Mouse (Mus musculus) forebrain, embryonic 13.5 days (tissue): ENCODE measurements around the gene Gpx4. TPM values are rescaled to one million over a fixed set of nuclear protein-coding genes. Genes with fewer than 3 reads are reported as not detected.

Experiments used
- ATAC-seq: fragments of 200-750 bp; cut with Nextera tagmentation; 2 replicates; pipeline ENCODE4 v1.8.0; 2017
- H3K27ac ChIP-seq: fragments of 300-500 bp; sonication (generic); 2 replicates; pipeline ENCODE4 v1.5.1; 2015; ENCODE audit warnings: inconsistent platforms, mild to moderate bottlenecking, moderate library complexity
- H3K27me3 ChIP-seq: fragments of 300-500 bp; sonication (generic); 2 replicates; pipeline ENCODE4 v1.6.1; 2015; ENCODE audit warnings: mild to moderate bottlenecking, inconsistent platforms
- H3K36me3 ChIP-seq: fragments of 300-500 bp; sonication (generic); 2 replicates; pipeline ENCODE4 v1.6.1; 2015; ENCODE audit warnings: mild to moderate bottlenecking, inconsistent platforms; ENCODE audit not compliant: poor library complexity, severe bottlenecking
- H3K4me1 ChIP-seq: fragments of 300-500 bp; sonication (generic); 2 replicates; pipeline ENCODE4 v1.6.1; 2015; ENCODE audit warnings: inconsistent platforms
- H3K4me2 ChIP-seq: fragments of 300-500 bp; sonication (generic); 2 replicates; pipeline ENCODE4 v1.6.1; 2015; ENCODE audit warnings: inconsistent platforms, mild to moderate bottlenecking, moderate library complexity
- H3K4me3 ChIP-seq: fragments of 300-500 bp; sonication (generic); 2 replicates; pipeline ENCODE4 v1.5.1; 2015; ENCODE audit warnings: mild to moderate bottlenecking, inconsistent platforms
- H3K9ac ChIP-seq: fragments of 300-500 bp; sonication (generic); 2 replicates; pipeline ENCODE4 v1.6.1; 2015; ENCODE audit warnings: mild to moderate bottlenecking, inconsistent platforms
- H3K9me3 ChIP-seq: fragments of 300-500 bp; sonication (generic); replicated peaks from 2 replicates; pipeline ENCODE4 v1.6.1; 2016; ENCODE audit warnings: inconsistent platforms
- WGBS: fragments of 180-500 bp; shearing (Covaris S2); methylation state at CpG from one replicate; pipeline ENCODE4 v1.1.7; 2015; 5-methylcytosine and 5-hydroxymethylcytosine counted together
- polyA plus RNA-seq: library from polyadenylated mRNA; unstranded; fragments of >200 nt; fragmentation: Nextera tagmentation; extraction: Ambion mirVana; gene quantifications from 2 replicates; pipeline ENCODE4 v1.2.1, GENCODE M21; 2015

The Gpx4 gene
- polyA plus RNA-seq, 1 experiment from 2014 or later, result 487 TPM

GRCm38 (mm10) chr10:80017361-80017760 lies 29.6 kb upstream of the Gpx4 start:
- H3K4me2 ChIP-seq, result no peak overlapping the region
- 67% methylated on average over 3 of the region's 3 CpGs for WGBS
- H3K9me3 ChIP-seq, result no peaks in the 10 kb centered on the region
- H3K4me3 ChIP-seq, result no peak overlapping the region
- H3K27me3 ChIP-seq, result peaks cover 77% of the 10 kb centered on the region
- peaks cover 8% of the 10 kb centered on the region for H3K4me1 ChIP-seq
- H3K9ac ChIP-seq, result no peak overlapping the region
- ATAC-seq, result no peak
- H3K36me3 ChIP-seq, result no peaks in the 10 kb centered on the region
- H3K27ac ChIP-seq, result no peak overlapping the region

- WGBS, result 83% methylated on average over 14 of the region's 14 CpGs
- no peak for ATAC-seq
- peaks cover 74% of the 10 kb centered on the region for H3K27me3 ChIP-seq
These were observed 29.2 kb upstream of the Gpx4 start for GRCm38 (mm10) chr10:80017771-80018170.

GRCm38 (mm10) chr10:80018739-80019297 lies 28.1 kb upstream of the Gpx4 start:
- 8% methylated on average over 15 of the region's 15 CpGs for WGBS
- H3K9me3 ChIP-seq, result no peaks in the 10 kb centered on the region
- no peak overlapping the region for H3K27ac ChIP-seq
- H3K4me1 ChIP-seq, result peaks cover 8% of the 10 kb centered on the region
- no peak for ATAC-seq
- no peak overlapping the region for H3K4me3 ChIP-seq
- no peak overlapping the region for H3K4me2 ChIP-seq
- no peak overlapping the region for H3K9ac ChIP-seq
- no peaks in the 10 kb centered on the region for H3K36me3 ChIP-seq
- peaks cover 64% of the 10 kb centered on the region for H3K27me3 ChIP-seq

More at GRCm38 (mm10) chr10:80017771-80018170, 29.2 kb upstream of the Gpx4 start:
- Histone ChIP-seq H3K27ac (no peak overlapping the region), H3K36me3 (no peaks in the 10 kb centered on the region), H3K9me3 (no peaks in the 10 kb centered on the region), H3K4me3 (no peak overlapping the region), H3K4me1 (peaks cover 8% of the 10 kb centered on the region), H3K9ac (no peak overlapping the region), H3K4me2 (no peak overlapping the region)

GRCm38 (mm10) chr10:80019471-80020131 lies 27.4 kb upstream of the Gpx4 start:
- Histone ChIP-seq H3K27me3 (peaks cover 56% of the 10 kb centered on the region), H3K4me1 (peaks cover 8% of the 10 kb centered on the region), H3K36me3 (no peaks in the 10 kb centered on the region), H3K4me3 (0 out of 2 replicates have a peak overlapping the region, but pooled peaks have one; percentile 0), H3K9ac (peak overlapping the region; percentile 48; the same call in 1 of the 2 replicates), H3K9me3 (no peaks in the 10 kb centered on the region), H3K4me2 (peak overlapping the region; percentile 27), H3K27ac (no peak overlapping the region)
- WGBS, result 3% methylated on average over 20 of the region's 20 CpGs
- no peak for ATAC-seq

- Histone ChIP-seq H3K9me3 (no peaks in the 10 kb centered on the region), H3K4me1 (peaks cover 8% of the 10 kb centered on the region), H3K4me3 (no peak overlapping the region), H3K27ac (no peak overlapping the region), H3K9ac (0 out of 2 replicates have a peak overlapping the region, but pooled peaks have one; percentile 48), H3K4me2 (peak overlapping the region; percentile 27), H3K36me3 (no peaks in the 10 kb centered on the region), H3K27me3 (peaks cover 50% of the 10 kb centered on the region)
- WGBS, result 22% methylated on average over 11 of the region's 11 CpGs
- no peak for ATAC-seq
These were observed 26.8 kb upstream of the Gpx4 start for GRCm38 (mm10) chr10:80020191-80020590.

- no peak overlapping the region for H3K27ac ChIP-seq
- WGBS, result 80% methylated on average over 18 of the region's 18 CpGs
- no peaks in the 10 kb centered on the region for H3K36me3 ChIP-seq
- H3K27me3 ChIP-seq, result peaks cover 44% of the 10 kb centered on the region
- H3K9me3 ChIP-seq, result no peaks in the 10 kb centered on the region
- H3K4me2 ChIP-seq, result no peak overlapping the region
- H3K4me3 ChIP-seq, result no peak overlapping the region
- H3K9ac ChIP-seq, result no peak overlapping the region
- ATAC-seq, result no peak
- peaks cover 8% of the 10 kb centered on the region for H3K4me1 ChIP-seq
These were observed 26.2 kb upstream of the Gpx4 start for GRCm38 (mm10) chr10:80020603-80021319.

GRCm38 (mm10) chr10:80021320-80021641 lies 25.7 kb upstream of the Gpx4 start:
- 94% methylated on average over 13 of the region's 13 CpGs for WGBS
- H3K36me3 ChIP-seq, result no peaks in the 10 kb centered on the region
- ATAC-seq, result no peak
- H3K27me3 ChIP-seq, result peaks cover 39% of the 10 kb centered on the region
- no peak overlapping the region for H3K27ac ChIP-seq
- no peaks in the 10 kb centered on the region for H3K9me3 ChIP-seq
- H3K9ac ChIP-seq, result no peak overlapping the region
- no peak overlapping the region for H3K4me3 ChIP-seq
- H3K4me2 ChIP-seq, result no peak overlapping the region
- H3K4me1 ChIP-seq, result peaks cover 8% of the 10 kb centered on the region

- no peaks in the 10 kb centered on the region for H3K9me3 ChIP-seq
- H3K27me3 ChIP-seq, result peaks cover 30% of the 10 kb centered on the region
- 89% methylated on average over 12 of the region's 12 CpGs for WGBS
- ATAC-seq, result no peak
- H3K27ac ChIP-seq, result no peak overlapping the region
- H3K4me1 ChIP-seq, result peaks cover 8% of the 10 kb centered on the region
- H3K36me3 ChIP-seq, result no peaks in the 10 kb centered on the region
- no peak overlapping the region for H3K4me3 ChIP-seq
- no peak overlapping the region for H3K9ac ChIP-seq
- H3K4me2 ChIP-seq, result no peak overlapping the region
These were observed 24.8 kb upstream of the Gpx4 start for GRCm38 (mm10) chr10:80022164-80022563.

GRCm38 (mm10) chr10:80022806-80023205 lies 24.2 kb upstream of the Gpx4 start:
- Histone ChIP-seq H3K4me1 (peaks cover 8% of the 10 kb centered on the region), H3K9ac (no peak overlapping the region), H3K27me3 (peaks cover 25% of the 10 kb centered on the region), H3K4me2 (no peak overlapping the region), H3K4me3 (no peak overlapping the region), H3K36me3 (no peaks in the 10 kb centered on the region), H3K9me3 (no peaks in the 10 kb centered on the region), H3K27ac (no peak overlapping the region)
- 89% methylated on average over 8 of the region's 8 CpGs for WGBS
- ATAC-seq, result no peak

GRCm38 (mm10) chr10:80023758-80024157 lies 23.2 kb upstream of the Gpx4 start:
- Histone ChIP-seq H3K27ac (no peak overlapping the region), H3K4me1 (peaks cover 8% of the 10 kb centered on the region), H3K36me3 (no peaks in the 10 kb centered on the region), H3K9ac (no peak overlapping the region), H3K9me3 (no peaks in the 10 kb centered on the region), H3K27me3 (peaks cover 19% of the 10 kb centered on the region), H3K4me3 (no peak overlapping the region), H3K4me2 (no peak overlapping the region)
- WGBS, result 85% methylated on average over 5 of the region's 5 CpGs
- no peak for ATAC-seq

- peaks cover 13% of the 10 kb centered on the region for H3K27me3 ChIP-seq
- H3K9ac ChIP-seq, result no peak overlapping the region
- no peaks in the 10 kb centered on the region for H3K36me3 ChIP-seq
- H3K4me1 ChIP-seq, result peaks cover 7% of the 10 kb centered on the region
- no peak overlapping the region for H3K4me2 ChIP-seq
- no peak overlapping the region for H3K4me3 ChIP-seq
- 78% methylated on average over 15 of the region's 15 CpGs for WGBS
- no peak for ATAC-seq
- no peaks in the 10 kb centered on the region for H3K9me3 ChIP-seq
- no peak overlapping the region for H3K27ac ChIP-seq
These were observed 22.5 kb upstream of the Gpx4 start for GRCm38 (mm10) chr10:80024229-80025043.

- Histone ChIP-seq H3K9me3 (no peaks in the 10 kb centered on the region), H3K27ac (no peak overlapping the region), H3K4me2 (no peak overlapping the region), H3K27me3 (peaks cover 7% of the 10 kb centered on the region; the same call in 1 of the 2 replicates), H3K36me3 (no peaks in the 10 kb centered on the region), H3K4me3 (no peak overlapping the region), H3K9ac (no peak overlapping the region), H3K4me1 (peaks cover 2% of the 10 kb centered on the region)
- ATAC-seq, result no peak
- WGBS, result 68% methylated on average over 4 of the region's 4 CpGs
These were observed 22.0 kb upstream of the Gpx4 start for GRCm38 (mm10) chr10:80025044-80025347.
